Mouse (Mus musculus) intestine, postnatal 0 days (tissue): Measurements from ENCODE around the gene Specc1. TPM values are rescaled to one million over a fixed set of nuclear protein-coding genes. Genes with fewer than 3 reads are reported as not detected.
A peak's percentile ranks its signal among the peaks of the same experiment; 100 is the strongest.

Experiments
- ATAC-seq: fragments of 200-750 bp; cut with Nextera tagmentation; 2 replicates; pipeline ENCODE4 v1.8.0; 2017; ENCODE audit warnings: mild to moderate bottlenecking, moderate TSS enrichment, moderate library complexity
- H3K27ac ChIP-seq: fragments of 300-500 bp; sonication (generic); 2 replicates; pipeline ENCODE4 v1.5.1; 2014; ENCODE audit warnings: mild to moderate bottlenecking, low read depth, low read length, moderate library complexity
- H3K27me3 ChIP-seq: fragments of 300-500 bp; sonication (generic); replicated peaks from 2 replicates; pipeline ENCODE4 v1.6.1; 2014; ENCODE audit warnings: low read length, mixed read lengths; ENCODE audit not compliant: control insufficient read depth, insufficient read depth
- H3K36me3 ChIP-seq: fragments of 300-500 bp; sonication (generic); 2 replicates; pipeline ENCODE4 v1.6.1; 2014; ENCODE audit warnings: mild to moderate bottlenecking, moderate library complexity; ENCODE audit not compliant: control insufficient read depth, insufficient read depth
- H3K4me1 ChIP-seq: fragments of 300-500 bp; sonication (generic); replicated peaks from 2 replicates; pipeline ENCODE4 v1.6.1; 2014; ENCODE audit warnings: antibody characterized with exemption, low read length, mixed read lengths; ENCODE audit not compliant: control insufficient read depth, insufficient read depth
- H3K4me2 ChIP-seq: fragments of 300-500 bp; sonication (generic); replicated peaks from 2 replicates; pipeline ENCODE4 v1.6.1; 2014; ENCODE audit warnings: low read depth, mild to moderate bottlenecking, moderate library complexity
- H3K4me3 ChIP-seq: fragments of 300-500 bp; sonication (generic); 2 replicates; pipeline ENCODE4 v1.5.1; 2014; ENCODE audit warnings: low read depth, low read length
- H3K9ac ChIP-seq: fragments of 300-500 bp; sonication (generic); 2 replicates; pipeline ENCODE4 v1.6.1; 2014; ENCODE audit warnings: mild to moderate bottlenecking, low read depth, low read length
- H3K9me3 ChIP-seq: fragments of 300-500 bp; sonication (generic); 2 replicates; pipeline ENCODE4 v1.6.1; 2016; ENCODE audit warnings: mixed run types; ENCODE audit not compliant: control insufficient read depth
- CTCF ChIP-seq: sonication (generic); IDR thresholded peaks from 2 replicates; pipeline ENCODE4 v1.5.1; 2016; ENCODE audit warnings: low read depth, mild to moderate bottlenecking, control low read depth, antibody characterized with exemption, moderate library complexity
- WGBS: fragments of 180-500 bp; shearing (Covaris S2); extraction: QIAGEN DNeasy Blood & Tissue Kit; methylation state at CpG from one replicate; pipeline ENCODE4 v1.1.7; 2014; 5-methylcytosine and 5-hydroxymethylcytosine counted together
- polyA plus RNA-seq: library from polyadenylated mRNA; unstranded; fragments of >200 nt; fragmentation: Nextera tagmentation; extraction: Ambion mirVana; gene quantifications from 2 replicates; pipeline ENCODE4 v1.2.1, GENCODE M21; 2015

Specc1 gene
- polyA plus RNA-seq, 1 experiment from 2014 or later, result 10.3 TPM

- TF ChIP-seq CTCF, result no peak
- Histone ChIP-seq H3K9me3 (no peaks in the 10 kb centered on the region), H3K36me3 (no peaks in the 10 kb centered on the region), H3K4me3 (no peak overlapping the region), H3K27me3 (no peaks in the 10 kb centered on the region), H3K27ac (no peak overlapping the region), H3K9ac (no peak overlapping the region), H3K4me1 (no peaks in the 10 kb centered on the region), H3K4me2 (no peak overlapping the region)
- no peak for ATAC-seq
- WGBS, result 88% methylated on average over 6 of the region's 6 CpGs
Observed at GRCm38 (mm10) chr11:62027271-62027670, 70.7 kb downstream of the Specc1 start.

GRCm38 (mm10) chr11:62027705-62028104 lies 71.1 kb downstream of the Specc1 start:
- no peaks in the 10 kb centered on the region for H3K36me3 ChIP-seq
- no peak for TF ChIP-seq CTCF
- H3K27ac ChIP-seq, result no peak overlapping the region
- H3K9me3 ChIP-seq, result no peaks in the 10 kb centered on the region
- H3K4me3 ChIP-seq, result no peak overlapping the region
- no peak for ATAC-seq
- no peak overlapping the region for H3K4me2 ChIP-seq
- no peak overlapping the region for H3K9ac ChIP-seq
- 42% methylated on average over 2 of the region's 2 CpGs for WGBS
- H3K4me1 ChIP-seq, result no peaks in the 10 kb centered on the region
- no peaks in the 10 kb centered on the region for H3K27me3 ChIP-seq

- no peaks in the 10 kb centered on the region for H3K4me1 ChIP-seq
- no peak overlapping the region for H3K4me2 ChIP-seq
- H3K4me3 ChIP-seq, result no peak overlapping the region
- H3K9me3 ChIP-seq, result no peaks in the 10 kb centered on the region
- H3K36me3 ChIP-seq, result no peaks in the 10 kb centered on the region
- WGBS, result 86% methylated on average over 9 of the region's 9 CpGs
- H3K27me3 ChIP-seq, result no peaks in the 10 kb centered on the region
- H3K27ac ChIP-seq, result no peak overlapping the region
- ATAC-seq, result no peak
- no peak overlapping the region for H3K9ac ChIP-seq
- no peak for TF ChIP-seq CTCF
Observed at GRCm38 (mm10) chr11:62029171-62029570, 72.6 kb downstream of the Specc1 start.

- Histone ChIP-seq H3K9me3 (no peaks in the 10 kb centered on the region), H3K36me3 (no peaks in the 10 kb centered on the region), H3K27me3 (no peaks in the 10 kb centered on the region), H3K4me2 (no peak overlapping the region), H3K4me3 (no peak overlapping the region), H3K27ac (no peak overlapping the region), H3K4me1 (no peaks in the 10 kb centered on the region), H3K9ac (no peak overlapping the region)
- no peak for ATAC-seq
- WGBS, result 48% methylated on average over 6 of the region's 6 CpGs
- TF ChIP-seq CTCF, result no peak
Observed at GRCm38 (mm10) chr11:62034564-62034963, 78.0 kb downstream of the Specc1 start.

GRCm38 (mm10) chr11:62035220-62035619 lies 78.7 kb downstream of the Specc1 start:
- no peak for ATAC-seq
- Histone ChIP-seq H3K9ac (no peak overlapping the region), H3K9me3 (no peaks in the 10 kb centered on the region), H3K4me2 (no peak overlapping the region), H3K27me3 (no peaks in the 10 kb centered on the region), H3K36me3 (no peaks in the 10 kb centered on the region), H3K4me1 (no peaks in the 10 kb centered on the region), H3K4me3 (no peak overlapping the region), H3K27ac (no peak overlapping the region)
- 52% methylated on average over 1 of the region's 1 CpGs for WGBS
- TF ChIP-seq CTCF, result no peak

GRCm38 (mm10) chr11:62040122-62040521 lies 83.6 kb downstream of the Specc1 start:
- no peaks in the 10 kb centered on the region for H3K36me3 ChIP-seq
- H3K9me3 ChIP-seq, result no peaks in the 10 kb centered on the region
- H3K4me1 ChIP-seq, result no peaks in the 10 kb centered on the region
- 60% methylated on average over 2 of the region's 2 CpGs for WGBS
- no peak for TF ChIP-seq CTCF
- H3K27ac ChIP-seq, result no peak overlapping the region
- no peak for ATAC-seq
- H3K9ac ChIP-seq, result no peak overlapping the region
- no peak overlapping the region for H3K4me3 ChIP-seq
- no peak overlapping the region for H3K4me2 ChIP-seq
- no peaks in the 10 kb centered on the region for H3K27me3 ChIP-seq

GRCm38 (mm10) chr11:62044627-62045026 lies 88.1 kb downstream of the Specc1 start:
- TF ChIP-seq CTCF, result peak; percentile 85
- 44% methylated on average over 3 of the region's 3 CpGs for WGBS
- ATAC-seq, result no peak
- Histone ChIP-seq H3K9me3 (no peaks in the 10 kb centered on the region), H3K4me2 (no peak overlapping the region), H3K4me3 (no peak overlapping the region), H3K9ac (no peak overlapping the region), H3K27me3 (no peaks in the 10 kb centered on the region), H3K27ac (no peak overlapping the region), H3K4me1 (no peaks in the 10 kb centered on the region), H3K36me3 (no peaks in the 10 kb centered on the region)
